Mouse (Mus musculus): ENCODE results near the gene Zfp729a.
"Not testable (repeated sequence)": the region's sequence is repeated elsewhere in the genome, so short reads cannot be mapped to it uniquely, and the experiment has no call there.

GRCm38 (mm10) chr13:67682959-67683735 is 45.6 kb upstream of the Zfp729a start:
- not testable (repeated sequence) for TF ChIP-seq CTCF (conservative IDR thresholded peaks at IDR 0.05; ENCODE audit: insufficient read depth, insufficient read length, low read depth, low read length); POLR2A (IDR thresholded peaks at IDR 0.05; ENCODE audit: low read depth, low read length)
